Mouse (Mus musculus) E14TG2a.4 (cell line): ENCODE measurements around the gene Cttnbp2.

Experiments
- H3K27me3 ChIP-seq: 2 replicates; pipeline ENCODE4 v1.6.1; 2014; ENCODE audit warnings: low read length, control low read depth; ENCODE audit not compliant: insufficient read depth
- H3K36me3 ChIP-seq: 2 replicates; pipeline ENCODE4 v1.6.1; 2014; ENCODE audit warnings: low read length, control low read depth; ENCODE audit not compliant: insufficient read depth
- H3K4me1 ChIP-seq: replicated peaks from 2 replicates; pipeline ENCODE4 v1.6.1; 2014; ENCODE audit warnings: low read depth, low read length, control low read depth
- H3K4me3 ChIP-seq: replicated peaks from 2 replicates; pipeline ENCODE4 v1.5.1; 2014; ENCODE audit warnings: mild to moderate bottlenecking, low read length
- H3K9me3 ChIP-seq: 2 replicates; pipeline ENCODE4 v1.6.1; 2014; ENCODE audit warnings: low read length, control low read depth
- CTCF ChIP-seq: conservative IDR thresholded peaks from 2 replicates; pipeline ENCODE4 v1.5.1; 2014; ENCODE audit warnings: low read length
- NANOG ChIP-seq: IDR thresholded peaks from 2 replicates; pipeline ENCODE4 v1.6.1; 2014; ENCODE audit warnings: borderline replicate concordance, low read length, mixed read lengths
- POU5F1 ChIP-seq: IDR thresholded peaks from 2 replicates; pipeline ENCODE4 v1.6.1; 2014; ENCODE audit warnings: low read length, borderline replicate concordance

The Cttnbp2 gene

GRCm38 (mm10) chr6:18481781-18482180 is 32.9 kb downstream of the Cttnbp2 start:
- Histone ChIP-seq H3K36me3 (no peaks in the 10 kb centered on the region), H3K9me3 (no peaks in the 10 kb centered on the region), H3K4me1 (peaks cover 30% of the 10 kb centered on the region), H3K27me3 (no peaks in the 10 kb centered on the region), H3K4me3 (no peak overlapping the region)
- TF ChIP-seq NANOG (no peak), POU5F1 (no peak), CTCF (no peak)

- TF ChIP-seq NANOG (no peak), CTCF (no peak), POU5F1 (no peak)
- H3K4me3 ChIP-seq = no peak overlapping the region
- no peaks in the 10 kb centered on the region for H3K36me3 ChIP-seq
- no peaks in the 10 kb centered on the region for H3K27me3 ChIP-seq
- no peaks in the 10 kb centered on the region for H3K4me1 ChIP-seq
- no peaks in the 10 kb centered on the region for H3K9me3 ChIP-seq
Observed at GRCm38 (mm10) chr6:18477313-18477930, 37.2 kb downstream of the Cttnbp2 start.

- Histone ChIP-seq H3K9me3 (no peaks in the 10 kb centered on the region), H3K36me3 (no peaks in the 10 kb centered on the region), H3K4me3 (no peak overlapping the region), H3K27me3 (no peaks in the 10 kb centered on the region), H3K4me1 (no peaks in the 10 kb centered on the region)
- no peak for TF ChIP-seq POU5F1
- TF ChIP-seq CTCF = no peak
- TF ChIP-seq NANOG = no peak
Observed at GRCm38 (mm10) chr6:18474983-18475382, 39.7 kb downstream of the Cttnbp2 start.

- H3K4me1 ChIP-seq = no peaks in the 10 kb centered on the region
- no peaks in the 10 kb centered on the region for H3K36me3 ChIP-seq
- TF ChIP-seq POU5F1 (no peak), CTCF (no peak), NANOG (no peak)
- H3K27me3 ChIP-seq = no peaks in the 10 kb centered on the region
- no peak overlapping the region for H3K4me3 ChIP-seq
- no peaks in the 10 kb centered on the region for H3K9me3 ChIP-seq
Observed at GRCm38 (mm10) chr6:18474541-18474940, 40.1 kb downstream of the Cttnbp2 start.

- H3K4me1 ChIP-seq = no peaks in the 10 kb centered on the region
- no peaks in the 10 kb centered on the region for H3K36me3 ChIP-seq
- no peak for TF ChIP-seq NANOG
- TF ChIP-seq POU5F1 = no peak
- TF ChIP-seq CTCF = no peak
- H3K4me3 ChIP-seq = no peak overlapping the region
- no peaks in the 10 kb centered on the region for H3K9me3 ChIP-seq
- no peaks in the 10 kb centered on the region for H3K27me3 ChIP-seq
Observed at GRCm38 (mm10) chr6:18469206-18469605, 45.4 kb downstream of the Cttnbp2 start.

- no peak for TF ChIP-seq NANOG
- no peak for TF ChIP-seq CTCF
- no peak for TF ChIP-seq POU5F1
- H3K27me3 ChIP-seq = no peaks in the 10 kb centered on the region
- H3K9me3 ChIP-seq = no peaks in the 10 kb centered on the region
- no peaks in the 10 kb centered on the region for H3K4me1 ChIP-seq
- H3K36me3 ChIP-seq = no peaks in the 10 kb centered on the region
- no peak overlapping the region for H3K4me3 ChIP-seq
Observed at GRCm38 (mm10) chr6:18467777-18468176, 46.9 kb downstream of the Cttnbp2 start.

GRCm38 (mm10) chr6:18466227-18466626 is 48.4 kb downstream of the Cttnbp2 start:
- Histone ChIP-seq H3K4me1 (no peaks in the 10 kb centered on the region), H3K9me3 (peaks cover 4% of the 10 kb centered on the region; the same call in 1 of the 2 replicates), H3K27me3 (no peaks in the 10 kb centered on the region), H3K36me3 (no peaks in the 10 kb centered on the region), H3K4me3 (no peak overlapping the region)
- TF ChIP-seq CTCF = no peak
- no peak for TF ChIP-seq NANOG
- no peak for TF ChIP-seq POU5F1

GRCm38 (mm10) chr6:18465626-18466025 is 49.0 kb downstream of the Cttnbp2 start:
- Histone ChIP-seq H3K4me3 (no peak overlapping the region), H3K9me3 (peaks cover 4% of the 10 kb centered on the region; the same call in 1 of the 2 replicates), H3K4me1 (no peaks in the 10 kb centered on the region), H3K36me3 (no peaks in the 10 kb centered on the region), H3K27me3 (no peaks in the 10 kb centered on the region)
- TF ChIP-seq POU5F1 (no peak), CTCF (no peak), NANOG (no peak)

- H3K4me3 ChIP-seq = no peak overlapping the region
- H3K9me3 ChIP-seq = peaks cover 4% of the 10 kb centered on the region; the same call in 1 of the 2 replicates
- TF ChIP-seq CTCF = no peak
- no peak for TF ChIP-seq NANOG
- TF ChIP-seq POU5F1 = no peak
- H3K4me1 ChIP-seq = no peaks in the 10 kb centered on the region
- H3K27me3 ChIP-seq = no peaks in the 10 kb centered on the region
- no peaks in the 10 kb centered on the region for H3K36me3 ChIP-seq
Observed at GRCm38 (mm10) chr6:18459657-18460056, 55.0 kb downstream of the Cttnbp2 start.
